Mouse (Mus musculus) MEL (cell line): ENCODE results near the gene Tmtc2. TPM values are rescaled to one million over a fixed set of nuclear protein-coding genes. Genes with fewer than 3 reads are reported as not detected.

Source experiments
- DNase-seq: peaks from one replicate; pipeline ENCODE4 v3.0.0; 2011; ENCODE audit warnings: low read depth, low spot score
- H3K27ac ChIP-seq: 2 replicates; pipeline ENCODE4 v1.5.1; 2012; ENCODE audit warnings: low read depth, mild to moderate bottlenecking, control low read depth, low read length, moderate library complexity; ENCODE audit not compliant: control insufficient read depth
- H3K27me3 ChIP-seq, 2 experiments: fragments of 150-350 bp in 1 of 2; sonication (generic) in 1 of 2; 2 replicates each; pipeline ENCODE4 v1.6.1; 2012; ENCODE audit warnings: low read length in 2 of 2, mild to moderate bottlenecking in 2 of 2, improper control_type of control experiment in 1 of 2, moderate library complexity in 1 of 2; ENCODE audit not compliant: insufficient read depth in 2 of 2, control insufficient read depth in 1 of 2
- H3K36me3 ChIP-seq, 2 experiments: 2 replicates each; pipeline ENCODE4 v1.6.1; 2012 to 2014; ENCODE audit warnings: low read length in 2 of 2, improper control_type of control experiment in 1 of 2, inconsistent platforms in 1 of 2, mild to moderate bottlenecking in 1 of 2; ENCODE audit not compliant: insufficient read depth in 2 of 2, control insufficient read depth in 1 of 2
- H3K4me1 ChIP-seq, 2 experiments: fragments of 150-350 bp in 1 of 2; sonication (generic) in 1 of 2; 2 replicates each; pipeline ENCODE4 v1.6.1; 2012; ENCODE audit warnings: low read length in 2 of 2, improper control_type of control experiment in 1 of 2, mild to moderate bottlenecking in 1 of 2; ENCODE audit not compliant: insufficient read depth in 2 of 2, control insufficient read depth in 1 of 2
- H3K4me3 ChIP-seq, 2 experiments: fragments of 150-350 bp in 1 of 2; sonication (generic) in 1 of 2; 2 replicates each; pipeline ENCODE4 v1.5.1; 2012; ENCODE audit warnings: low read depth in 2 of 2, low read length in 2 of 2, mild to moderate bottlenecking in 2 of 2, moderate library complexity in 2 of 2, control low read depth in 1 of 2, improper control_type of control experiment in 1 of 2; ENCODE audit not compliant: control insufficient read depth in 1 of 2, insufficient read depth in 1 of 2
- H3K79me2 ChIP-seq: 2 replicates; pipeline ENCODE4 v1.6.1; 2012; ENCODE audit warnings: mild to moderate bottlenecking, low read length, moderate library complexity; ENCODE audit not compliant: control insufficient read depth, poor library complexity, insufficient read depth
- H3K9ac ChIP-seq: 2 replicates; pipeline ENCODE4 v1.6.1; 2012; ENCODE audit warnings: low read depth, mild to moderate bottlenecking, control low read depth, low read length, moderate library complexity; ENCODE audit not compliant: control insufficient read depth, poor library complexity, severe bottlenecking
- H3K9me3 ChIP-seq: fragments of 150-350 bp; sonication (generic); replicated peaks from 2 replicates; pipeline ENCODE4 v1.6.1; 2012; ENCODE audit warnings: mild to moderate bottlenecking, low read length, improper control_type of control experiment, moderate library complexity; ENCODE audit not compliant: insufficient read depth
- BHLHE40 ChIP-seq: IDR thresholded peaks from 2 replicates; pipeline ENCODE4 v1.6.1; 2012; ENCODE audit warnings: low read depth, mild to moderate bottlenecking, inconsistent platforms, low read length, improper control_type of control experiment, borderline replicate concordance
- CHD1 ChIP-seq: IDR thresholded peaks from 2 replicates; pipeline ENCODE4 v1.6.1; 2012; ENCODE audit warnings: low read depth, mild to moderate bottlenecking, inconsistent platforms, low read length, improper control_type of control experiment
- CHD2 ChIP-seq: IDR thresholded peaks from 2 replicates; pipeline ENCODE4 v1.6.1; 2011; ENCODE audit warnings: low read length, improper control_type of control experiment
- CTCF ChIP-seq, 3 experiments: IDR thresholded peaks in 2 of 3; conservative IDR thresholded peaks in 1 of 3; 2 replicates each; pipeline ENCODE4 v1.5.1; 2011 to 2012; ENCODE audit warnings: low read length in 3 of 3, low read depth in 2 of 3, mild to moderate bottlenecking in 2 of 3, improper control_type of control experiment in 1 of 3, inconsistent platforms in 1 of 3, mixed read lengths in 1 of 3, moderate library complexity in 1 of 3; ENCODE audit not compliant: control insufficient read depth in 1 of 3, insufficient read depth in 1 of 3, poor library complexity in 1 of 3, severe bottlenecking in 1 of 3
- E2F4 ChIP-seq: IDR thresholded peaks from 2 replicates; pipeline ENCODE4 v1.6.1; 2011; ENCODE audit warnings: low read depth, low read length, improper control_type of control experiment, borderline replicate concordance
- ELF1 ChIP-seq: IDR thresholded peaks from 2 replicates; pipeline ENCODE4 v1.6.1; 2014; ENCODE audit warnings: low read depth, mild to moderate bottlenecking, inconsistent platforms, low read length, improper control_type of control experiment, moderate library complexity
- EP300 ChIP-seq, 2 experiments: IDR thresholded peaks; 2 replicates each; pipeline ENCODE4 v1.6.1; 2011; ENCODE audit warnings: improper control_type of control experiment in 2 of 2, low read length in 2 of 2, low read depth in 1 of 2, mild to moderate bottlenecking in 1 of 2
- ETS1 ChIP-seq: IDR thresholded peaks from 2 replicates; pipeline ENCODE4 v1.6.1; 2012; ENCODE audit warnings: low read depth, mild to moderate bottlenecking, inconsistent platforms, low read length, improper control_type of control experiment, moderate library complexity
- GABPA ChIP-seq: IDR thresholded peaks from 2 replicates; pipeline ENCODE4 v1.6.1; 2012; ENCODE audit warnings: low read depth, mild to moderate bottlenecking, inconsistent platforms, low read length, improper control_type of control experiment, moderate library complexity
- GATA1 ChIP-seq: IDR thresholded peaks from 2 replicates; pipeline ENCODE4 v1.6.1; 2011; ENCODE audit warnings: low read depth, low read length, improper control_type of control experiment
- HCFC1 ChIP-seq: IDR thresholded peaks from 2 replicates; pipeline ENCODE4 v1.6.1; 2012; ENCODE audit warnings: low read depth, mild to moderate bottlenecking, inconsistent platforms, low read length, improper control_type of control experiment, moderate library complexity
- JUND ChIP-seq: IDR thresholded peaks from 2 replicates; pipeline ENCODE4 v1.6.1; 2011; ENCODE audit warnings: low read depth, mild to moderate bottlenecking, improper control_type of control experiment, low read length
- KAT2A ChIP-seq: conservative IDR thresholded peaks from 2 replicates; pipeline ENCODE4 v1.6.1; 2012; ENCODE audit warnings: low read depth, low read length, improper control_type of control experiment, inconsistent platforms
- MAFK ChIP-seq: IDR thresholded peaks from 2 replicates; pipeline ENCODE4 v1.6.1; 2011; ENCODE audit warnings: low read depth, mild to moderate bottlenecking, low read length, improper control_type of control experiment, borderline replicate concordance
- MEF2A ChIP-seq: IDR thresholded peaks from 2 replicates; pipeline ENCODE4 v1.6.1; 2014; ENCODE audit warnings: low read depth, mild to moderate bottlenecking, inconsistent platforms, low read length, improper control_type of control experiment; ENCODE audit not compliant: poor library complexity, insufficient replicate concordance, severe bottlenecking; ENCODE audit errors: extremely low read depth
- MXI1 ChIP-seq: IDR thresholded peaks from 2 replicates; pipeline ENCODE4 v1.6.1; 2011; ENCODE audit warnings: mild to moderate bottlenecking, low read depth, low read length, improper control_type of control experiment
- MYB ChIP-seq: IDR thresholded peaks from 2 replicates; pipeline ENCODE4 v1.6.1; 2011; ENCODE audit warnings: mild to moderate bottlenecking, low read depth, low read length, improper control_type of control experiment
- MYC ChIP-seq: IDR thresholded peaks from 2 replicates; pipeline ENCODE4 v1.6.1; 2011; ENCODE audit warnings: low read depth, mild to moderate bottlenecking, low read length, improper control_type of control experiment, moderate library complexity
- NRF1 ChIP-seq: IDR thresholded peaks from 2 replicates; pipeline ENCODE4 v1.6.1; 2014; ENCODE audit warnings: low read depth, mild to moderate bottlenecking, inconsistent platforms, low read length, improper control_type of control experiment, moderate library complexity; ENCODE audit not compliant: poor library complexity, insufficient read depth, severe bottlenecking
- POLR2AphosphoS2 ChIP-seq: IDR thresholded peaks from 2 replicates; pipeline ENCODE4 v1.6.1; 2011; ENCODE audit warnings: low read length, improper control_type of control experiment
- POLR2AphosphoS5 ChIP-seq: IDR thresholded peaks from 2 replicates; pipeline ENCODE4 v1.6.1; 2012; ENCODE audit warnings: low read depth, borderline replicate concordance, mild to moderate bottlenecking, inconsistent platforms, low read length, moderate library complexity, mixed read lengths
- RAD21 ChIP-seq: IDR thresholded peaks from 2 replicates; pipeline ENCODE4 v1.6.1; 2011; ENCODE audit warnings: mild to moderate bottlenecking, low read depth, low read length, improper control_type of control experiment
- RCOR1 ChIP-seq: IDR thresholded peaks from 2 replicates; pipeline ENCODE4 v1.6.1; 2012; ENCODE audit warnings: low read depth, mild to moderate bottlenecking, inconsistent platforms, low read length, improper control_type of control experiment
- SIN3A ChIP-seq: IDR thresholded peaks from 2 replicates; pipeline ENCODE4 v1.6.1; 2012; ENCODE audit warnings: low read length, improper control_type of control experiment, inconsistent platforms
- TCF12 ChIP-seq: IDR thresholded peaks from 2 replicates; pipeline ENCODE4 v1.6.1; 2014; ENCODE audit warnings: low read depth, mild to moderate bottlenecking, inconsistent platforms, low read length, improper control_type of control experiment, moderate library complexity
- UBTF ChIP-seq: IDR thresholded peaks from 2 replicates; pipeline ENCODE4 v1.6.1; 2012; ENCODE audit warnings: low read depth, mild to moderate bottlenecking, inconsistent platforms, low read length, improper control_type of control experiment, moderate library complexity, borderline replicate concordance; ENCODE audit not compliant: insufficient read depth
- USF1 ChIP-seq: IDR thresholded peaks from 2 replicates; pipeline ENCODE4 v1.6.1; 2014; ENCODE audit warnings: low read depth, mild to moderate bottlenecking, inconsistent platforms, low read length, improper control_type of control experiment, moderate library complexity
- USF2 ChIP-seq, 2 experiments: IDR thresholded peaks; 2 replicates each; pipeline ENCODE4 v1.6.1; 2011 to 2012; ENCODE audit warnings: improper control_type of control experiment in 2 of 2, low read length in 2 of 2, borderline replicate concordance in 1 of 2, inconsistent platforms in 1 of 2, low read depth in 1 of 2, mild to moderate bottlenecking in 1 of 2; ENCODE audit not compliant: insufficient read depth in 1 of 2
- ZC3H11A ChIP-seq: IDR thresholded peaks from 2 replicates; pipeline ENCODE4 v1.6.1; 2012; ENCODE audit warnings: low read depth, mild to moderate bottlenecking, inconsistent platforms, low read length, improper control_type of control experiment
- ZNF384 ChIP-seq: IDR thresholded peaks from 2 replicates; pipeline ENCODE4 v1.6.1; 2012; ENCODE audit warnings: low read depth, mild to moderate bottlenecking, inconsistent platforms, low read length, improper control_type of control experiment
- polyA plus RNA-seq, 2 experiments: library from polyadenylated mRNA; stranded (reverse) in 1 of 2; unstranded in 1 of 2; fragments of >175 nt in 1 of 2; fragments of >200 nt in 1 of 2; gene quantifications; 2 replicates each; pipeline versions ENCODE4 v1.2.1 to v1.2.4; 2012; ENCODE audit warnings: low replicate concordance in 2 of 2, low read depth in 1 of 2; ENCODE audit not compliant: insufficient read length in 2 of 2, insufficient read depth in 1 of 2, missing spikeins in 1 of 2
- total RNA-seq: library from RNA; depleted of rRNA; stranded (reverse); fragments of 300-350 nt; gene quantifications from 2 replicates; pipeline ENCODE4 v1.2.3, GENCODE M21; 2012

Gene Tmtc2
- total and polyA plus RNA-seq, 3 experiments = not detected

- no peaks in the 10 kb centered on the region for H3K9me3 ChIP-seq
- DNase-seq = no peak
These were observed 149.2 kb downstream of the Tmtc2 start for GRCm38 (mm10) chr10:105425052-105425451.

GRCm38 (mm10) chr10:105423187-105423586, 151.1 kb downstream of the Tmtc2 start:
- H3K9ac ChIP-seq = no peak overlapping the region
- DNase-seq = no peak
- no peak for TF ChIP-seq POLR2AphosphoS2
- TF ChIP-seq USF2 (IDR thresholded peaks at IDR 0.05; ENCODE audit: borderline replicate concordance in 1 of 2, insufficient read depth in 1 of 2, low read depth in 1 of 2, low read length in 2 of 2) = no peak
- TF ChIP-seq MEF2A = no peak
- no peak for TF ChIP-seq CHD1
- TF ChIP-seq SIN3A = no peak
- no peak for TF ChIP-seq ELF1
- TF ChIP-seq ZC3H11A = no peak
- TF ChIP-seq MYC = no peak
- no peak for TF ChIP-seq RAD21
- TF ChIP-seq HCFC1 = no peak
- TF ChIP-seq UBTF = no peak
- TF ChIP-seq JUND = no peak
- no peak for TF ChIP-seq RCOR1
- no peak for TF ChIP-seq USF1
- TF ChIP-seq MXI1 = no peak
- TF ChIP-seq GATA1 = no peak
- no peak for TF ChIP-seq CTCF (IDR thresholded peaks at IDR 0.05 in 2 of 3, conservative IDR thresholded peaks at IDR 0.05 in 1 of 3; ENCODE audit: control insufficient read depth in 1 of 3, insufficient read depth in 1 of 3, low read depth in 2 of 3, low read length in 3 of 3, poor library complexity in 1 of 3, severe bottlenecking in 1 of 3)
- no peak for TF ChIP-seq ETS1
- no peak for TF ChIP-seq BHLHE40
- TF ChIP-seq NRF1 = no peak
- no peak overlapping the region for H3K27ac ChIP-seq
- H3K4me3 ChIP-seq = no peak overlapping the region
- H3K9me3 ChIP-seq = no peaks in the 10 kb centered on the region
- no peaks in the 10 kb centered on the region for H3K27me3 ChIP-seq
- no peaks in the 10 kb centered on the region for H3K4me1 ChIP-seq
- no peaks in the 10 kb centered on the region for H3K79me2 ChIP-seq
- no peaks in the 10 kb centered on the region for H3K36me3 ChIP-seq

More at GRCm38 (mm10) chr10:105425052-105425451, 149.2 kb downstream of the Tmtc2 start:
- Histone ChIP-seq H3K27me3 (no peaks in the 10 kb centered on the region), H3K9ac (no peak overlapping the region), H3K4me3 (no peak overlapping the region), H3K36me3 (no peaks in the 10 kb centered on the region), H3K79me2 (no peaks in the 10 kb centered on the region), H3K4me1 (no peaks in the 10 kb centered on the region), H3K27ac (no peak overlapping the region)
- TF ChIP-seq GABPA (no peak), ZNF384 (no peak), BHLHE40 (no peak), GATA1 (no peak), KAT2A (no peak), TCF12 (no peak), ELF1 (no peak), MEF2A (no peak), MYB (no peak), CTCF (IDR thresholded peaks at IDR 0.05 in 2 of 3, conservative IDR thresholded peaks at IDR 0.05 in 1 of 3; ENCODE audit: control insufficient read depth in 1 of 3, insufficient read depth in 1 of 3, low read depth in 2 of 3, low read length in 3 of 3, poor library complexity in 1 of 3, severe bottlenecking in 1 of 3) (no peak), POLR2AphosphoS5 (no peak), ETS1 (no peak), RCOR1 (no peak), MAFK (no peak), E2F4 (no peak), ZC3H11A (no peak), EP300 (IDR thresholded peaks at IDR 0.05; ENCODE audit: low read depth in 1 of 2, low read length in 2 of 2) (no peak), CHD2 (no peak)
